Mouse (Mus musculus) lung, postnatal 0 days (tissue): Measurements from ENCODE around the gene Golga3.

ENCODE experiments used
- CTCF ChIP-seq: IDR thresholded peaks from 2 replicates; pipeline ENCODE4 v1.5.1; 2016; ENCODE audit warnings: antibody characterized with exemption, mild to moderate bottlenecking
- EP300 ChIP-seq: IDR thresholded peaks from 2 replicates; pipeline ENCODE4 v1.6.1; 2016; ENCODE audit warnings: antibody characterized with exemption, mild to moderate bottlenecking, control low read depth

GRCm38 (mm10) chr5:110139325-110139724 lies 37.2 kb upstream of the Golga3 start:
- TF ChIP-seq CTCF (no peak), EP300 (no peak)
